Mouse (Mus musculus): ENCODE results near the gene Gprc5b.

Gene Gprc5b

DNA sequence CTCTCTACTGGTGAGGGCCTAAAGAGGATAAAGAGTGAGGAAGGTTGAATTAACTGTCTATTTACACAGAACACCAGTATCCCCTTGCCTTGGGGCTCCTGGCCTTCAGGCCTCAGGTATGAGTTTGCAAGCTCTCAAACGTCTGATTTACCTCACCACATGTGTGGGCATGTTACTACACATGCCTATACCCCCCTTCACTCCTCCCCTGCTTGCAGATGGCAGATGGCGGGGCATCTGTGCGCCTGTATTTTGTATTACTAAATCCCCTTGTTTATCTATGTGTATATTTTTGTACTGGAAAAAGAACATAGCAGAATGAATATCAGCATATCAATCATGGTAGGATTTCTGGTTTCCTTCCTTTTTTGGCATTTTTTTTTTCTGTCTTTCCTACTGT, 52.7 kb downstream of the Gprc5b start:
- ChIA-PET POLR2A (interaction anchor here in 3 of 4 experiments (0.6 to 4.2 kb wide), 12 partner anchors 12 to 915 kb away, joined by 3 to 21 read pairs (median 3); partner anchors contain the start of gene Arl6ip1 (in 1 of the 3)), CTCF (interaction anchor here in 1 of 4 experiments (1.1 kb wide), 1 partner anchor 52 kb away, joined by 4 read pairs; the partner anchor contains the start of gene Gprc5b)

DNA sequence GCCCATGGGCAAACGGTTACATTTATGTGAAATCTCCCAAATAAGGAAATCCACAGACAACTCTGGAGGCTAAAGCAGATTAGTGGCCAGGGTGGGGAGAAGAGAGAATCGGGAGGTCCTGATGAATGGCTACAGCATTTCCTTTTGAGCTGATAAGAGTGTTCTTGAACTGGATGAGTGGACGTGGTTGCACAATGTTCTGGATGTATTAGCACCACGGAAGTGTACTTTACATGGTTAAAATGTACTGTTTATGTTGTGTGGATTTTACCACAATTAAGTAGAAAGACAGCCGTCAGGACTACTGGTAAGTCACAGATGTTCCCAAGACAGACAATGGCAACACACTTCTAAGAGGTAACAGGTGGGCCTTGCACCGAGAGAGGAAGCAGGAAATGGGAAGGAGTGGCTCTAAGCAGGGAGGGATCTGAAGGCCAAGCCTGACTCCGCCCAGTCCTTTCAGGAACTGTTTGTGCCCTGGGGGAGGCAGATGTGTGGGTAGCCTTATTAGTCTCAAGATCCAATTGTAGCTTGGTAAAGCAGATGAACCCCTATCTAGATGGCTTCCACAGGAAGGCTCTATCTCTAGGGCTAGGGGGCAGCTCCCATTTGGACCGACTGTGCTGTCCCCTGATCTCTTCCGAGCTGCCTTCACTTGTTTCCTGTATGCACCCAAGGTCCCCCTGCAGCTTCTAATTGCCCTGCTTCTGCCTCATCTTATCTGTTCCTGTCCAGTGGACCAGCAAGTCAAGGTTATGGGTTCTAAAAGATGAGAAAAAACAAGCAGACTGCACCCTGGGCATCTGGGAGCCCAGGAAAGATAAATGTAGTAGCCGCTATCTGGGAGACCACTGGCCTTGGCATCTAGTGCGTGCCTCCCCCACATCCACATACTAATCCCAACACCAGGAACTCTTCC, 57.3 kb downstream of the Gprc5b start:
- CTCF ChIA-PET: no interaction called here
- POLR2A ChIA-PET: interaction anchor here in 3 of 4 experiments (0.5 to 1.3 kb wide), 3 partner anchors 39 to 163 kb away, joined by 3 read pairs; no protein-coding TSS in a partner anchor

DNA sequence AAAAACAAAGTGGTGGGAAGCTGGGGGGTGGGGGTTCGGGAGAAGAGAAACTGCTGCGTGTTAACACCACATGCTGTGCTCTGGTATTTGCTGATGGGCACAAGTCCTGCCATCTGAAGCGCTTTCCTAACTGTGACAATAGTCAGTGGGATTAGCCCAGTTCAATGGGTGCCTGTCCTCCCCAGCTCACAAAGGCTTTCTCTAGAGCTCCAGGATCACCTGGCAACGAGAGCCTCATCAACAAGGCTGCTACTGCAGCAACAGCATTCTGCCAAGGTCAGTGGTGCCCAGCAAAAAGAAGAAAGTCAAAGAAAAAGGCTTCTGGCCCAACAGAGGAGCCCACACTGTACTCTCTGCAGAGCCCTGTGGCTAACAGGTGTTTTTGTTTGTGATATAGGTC, 58.2 kb downstream of the Gprc5b start:
- ChIA-PET CTCF (interaction anchor here in 1 of 4 experiments (0.9 kb wide), 1 partner anchor 60 kb away, joined by 3 read pairs; no protein-coding TSS in a partner anchor), POLR2A (interaction anchor here in 1 of 4 experiments (1.3 kb wide), 1 partner anchor 40 kb away, joined by 3 read pairs; no protein-coding TSS in a partner anchor)

DNA sequence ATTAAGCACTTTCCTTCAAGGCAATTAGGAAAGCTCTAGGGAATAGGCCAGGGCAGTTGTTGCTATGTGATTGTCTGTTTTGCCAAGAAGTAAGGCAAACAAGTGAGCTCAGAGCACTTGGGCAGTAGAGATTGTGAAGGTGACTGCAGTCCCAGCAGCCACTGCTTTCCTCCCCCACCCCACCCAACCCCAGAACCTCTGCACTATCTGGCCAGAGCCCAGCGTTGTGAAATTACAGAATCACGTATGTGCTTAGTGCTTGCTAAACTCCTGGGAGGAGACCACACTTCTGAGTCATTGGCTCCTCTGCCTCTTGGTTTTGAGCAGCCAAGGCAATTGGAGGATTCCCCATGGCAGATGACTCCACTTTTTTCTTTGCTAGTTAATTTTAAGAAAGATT, 59.7 kb downstream of the Gprc5b start:
- CTCF ChIA-PET: no interaction called here
- POLR2A ChIA-PET: no interaction called here

DNA sequence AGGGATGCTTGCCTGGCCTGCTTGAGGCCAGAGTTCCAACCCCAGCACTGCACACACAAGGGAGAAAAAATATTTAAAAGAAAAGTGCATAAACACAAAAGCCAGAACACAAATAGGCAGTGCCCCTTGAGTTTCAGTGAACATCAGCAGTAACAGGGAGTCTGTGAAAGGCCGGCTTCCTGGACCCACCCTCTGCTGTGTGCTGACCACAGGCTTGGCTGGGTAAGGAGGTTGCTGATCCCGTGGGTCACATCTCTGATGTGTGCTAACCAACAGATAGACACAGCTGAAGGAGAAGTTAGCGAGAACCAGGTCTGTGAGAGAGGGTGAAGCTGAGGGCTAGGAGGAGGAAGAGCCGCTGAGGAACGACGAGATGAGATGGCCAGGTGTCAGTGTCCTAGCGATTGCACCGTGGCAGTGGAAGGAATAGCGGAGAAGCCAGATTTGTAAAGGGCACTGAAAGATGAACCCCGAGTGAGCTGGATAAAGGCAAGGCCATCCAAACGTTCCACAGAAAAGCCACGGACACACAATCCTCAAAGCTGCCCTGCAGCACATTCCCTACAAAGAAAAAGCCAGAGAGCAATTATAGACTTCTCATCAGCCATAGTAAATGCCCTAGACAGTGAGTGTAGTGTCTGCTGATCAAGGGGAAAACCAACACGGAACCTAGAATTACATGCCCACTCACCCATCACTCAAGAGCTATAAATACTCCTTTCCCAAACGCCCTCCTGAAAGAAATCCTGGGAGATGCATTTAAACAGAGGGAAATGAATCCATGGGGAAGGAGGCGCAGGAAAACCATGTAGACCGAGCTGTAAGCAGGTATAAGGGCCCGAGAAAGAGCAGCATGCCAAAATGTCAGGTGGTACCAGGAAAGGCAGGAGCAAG, 63.3 kb downstream of the Gprc5b start:
- POLR2A ChIA-PET: interaction anchor here in 1 of 4 experiments (0.6 kb wide), 1 partner anchor 108 kb away, joined by 3 read pairs; no protein-coding TSS in a partner anchor
- CTCF ChIA-PET: no interaction called here

DNA sequence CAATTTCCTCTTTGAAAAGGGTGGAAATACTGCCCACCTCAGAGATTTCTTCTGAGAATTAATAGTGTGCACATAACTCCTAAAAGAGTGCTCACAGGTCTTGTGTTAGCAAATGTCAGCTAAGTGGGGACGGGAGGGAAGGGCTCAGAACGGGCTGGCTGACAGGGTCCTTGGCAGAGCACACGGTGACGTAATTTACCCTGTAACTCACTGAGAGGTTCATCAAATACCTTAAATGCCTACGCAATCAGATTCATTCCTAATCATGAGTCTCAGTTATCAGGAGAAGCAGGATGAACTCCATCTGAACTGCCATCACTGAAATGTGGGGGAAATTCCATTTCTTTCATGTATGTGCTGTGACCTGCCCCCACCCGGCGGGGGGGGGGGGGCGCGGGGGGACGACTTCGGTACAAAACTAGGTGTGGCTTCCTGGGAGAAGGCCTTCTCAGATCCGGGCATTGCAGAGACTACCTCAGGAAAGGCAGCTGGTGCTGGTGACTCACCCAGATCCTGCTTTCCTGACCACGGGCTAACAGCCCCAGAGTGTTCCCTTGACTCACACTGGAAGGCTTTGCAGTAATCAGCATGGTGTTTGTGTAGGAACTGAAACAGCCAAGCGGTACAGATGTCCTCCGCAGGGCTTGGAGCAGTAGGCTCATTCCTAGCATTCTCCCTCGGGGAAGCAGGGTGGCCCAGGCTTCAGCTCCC, 65.3 kb downstream of the Gprc5b start:
- CTCF ChIA-PET: interaction anchor here in 1 of 4 experiments (0.5 to 1.5 kb wide), 3 partner anchors 34 to 66 kb away, joined by 3 read pairs; no protein-coding TSS in a partner anchor
- POLR2A ChIA-PET: interaction anchor here in 2 of 4 experiments (0.6 to 1.3 kb wide), 4 partner anchors 11 to 30 kb away, joined by 3 to 5 read pairs (median 3); no protein-coding TSS in a partner anchor

DNA sequence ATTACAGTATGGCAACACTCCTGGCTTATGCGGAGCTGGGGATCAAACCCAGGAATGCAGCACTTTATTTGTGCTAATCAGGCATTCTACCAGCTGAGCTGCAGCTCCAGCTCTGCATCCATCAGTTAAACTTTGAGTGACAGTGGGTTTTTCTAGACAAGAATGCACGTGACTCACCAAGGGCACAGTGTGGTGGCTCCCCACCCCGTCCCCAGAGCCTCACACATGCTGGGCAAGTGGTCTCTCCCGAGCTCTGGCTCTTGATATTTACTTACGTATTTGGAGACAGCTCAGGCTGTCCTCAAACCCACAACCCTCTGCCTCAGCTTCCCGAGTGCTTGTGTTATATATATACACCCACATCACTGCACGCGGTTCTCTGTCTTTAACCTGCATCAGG, 66.1 kb downstream of the Gprc5b start:
- CTCF ChIA-PET: interaction anchor here in 3 of 4 experiments (0.7 to 1.5 kb wide), 4 partner anchors 9 to 82 kb away, joined by 3 to 8 read pairs (median 3); no protein-coding TSS in a partner anchor
- POLR2A ChIA-PET: interaction anchor here in 2 of 4 experiments (0.9 to 1.1 kb wide), 2 partner anchors 12 to 16 kb away, joined by 3 to 4 read pairs; no protein-coding TSS in a partner anchor

DNA sequence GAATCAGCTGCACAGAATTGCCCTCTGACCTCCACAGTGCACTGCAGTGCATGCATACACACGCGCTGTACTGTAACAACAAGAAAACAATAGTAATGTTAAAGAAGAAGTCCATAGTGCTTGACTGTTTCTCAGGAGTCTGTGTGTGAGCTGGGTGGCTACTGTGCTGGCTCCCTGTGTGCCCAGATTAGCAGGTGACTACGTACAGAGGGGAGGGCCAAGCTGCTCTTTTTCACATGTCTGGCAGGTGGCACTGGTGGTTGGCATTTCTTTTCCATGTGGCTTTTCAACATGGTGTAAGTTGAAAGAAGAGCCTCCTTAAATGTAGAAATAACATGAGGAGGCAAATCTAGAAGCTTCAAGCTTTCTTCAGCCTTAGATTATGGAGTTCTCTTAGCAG, 66.7 kb downstream of the Gprc5b start:
- POLR2A ChIA-PET: interaction anchor here in 1 of 4 experiments (0.7 to 1.1 kb wide), 2 partner anchors 11 to 86 kb away, joined by 3 to 4 read pairs; no protein-coding TSS in a partner anchor
- CTCF ChIA-PET: interaction anchor here in 2 of 4 experiments (0.9 to 1.5 kb wide), 3 partner anchors 48 to 83 kb away, joined by 3 to 8 read pairs (median 3); no protein-coding TSS in a partner anchor

DNA sequence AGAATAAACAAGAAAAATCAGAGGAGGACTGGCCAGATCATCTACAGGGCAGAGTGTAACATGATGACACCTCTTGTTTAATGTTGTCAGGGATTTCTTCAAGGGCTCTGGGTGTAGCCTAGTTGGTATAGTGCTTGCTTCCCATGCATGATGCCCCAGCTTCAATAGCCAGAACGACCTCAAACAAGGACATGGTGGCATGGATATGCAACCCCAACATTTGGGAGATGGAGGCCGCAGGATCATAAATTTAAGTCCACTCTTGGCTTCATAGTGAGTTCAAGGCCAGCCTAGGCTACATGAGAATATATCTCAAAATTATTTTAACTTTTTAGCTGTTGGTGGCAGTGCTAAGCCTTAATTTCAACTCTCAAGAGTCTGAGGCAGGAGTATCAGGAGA, 67.7 kb downstream of the Gprc5b start:
- ChIA-PET POLR2A (interaction anchor here in 2 of 4 experiments (0.6 kb wide), 2 partner anchors 11 to 37 kb away, joined by 3 to 4 read pairs; no protein-coding TSS in a partner anchor), CTCF (no interaction called here)

DNA sequence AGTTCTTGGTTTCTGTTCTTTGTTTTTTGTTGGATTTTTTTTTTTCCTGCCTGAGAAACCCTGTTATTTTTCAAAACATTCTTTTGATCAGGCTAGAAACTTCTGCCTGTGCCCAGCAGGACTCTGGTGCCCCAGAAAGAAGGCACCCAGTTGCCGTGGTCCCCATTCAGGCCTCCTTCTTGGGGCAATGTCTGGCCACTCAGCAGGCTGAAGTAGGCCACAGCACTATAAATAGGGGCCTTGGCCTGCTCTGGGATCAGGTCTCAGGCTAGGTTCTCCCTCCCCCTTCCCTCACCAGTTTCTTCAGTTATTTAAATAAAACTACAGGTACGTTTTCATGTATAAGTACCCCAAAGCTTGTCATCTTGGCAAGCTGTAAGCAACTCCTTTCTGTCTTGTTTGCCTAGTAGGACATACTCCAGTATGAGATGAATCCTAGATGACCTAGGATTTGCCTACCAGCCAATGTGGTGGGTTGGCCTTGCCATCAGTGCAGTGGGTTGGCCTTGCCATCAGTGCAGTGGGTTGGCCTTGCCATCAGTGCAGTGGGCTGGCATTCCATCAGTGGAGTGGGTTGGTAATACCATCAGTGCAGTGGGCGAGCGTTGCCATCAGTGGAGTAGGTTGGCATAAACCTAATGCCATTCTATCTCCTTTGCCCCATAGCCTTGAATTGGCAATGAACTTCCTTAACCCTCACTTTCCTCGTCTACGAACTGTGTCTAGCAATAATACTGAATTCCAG, 68.3 kb downstream of the Gprc5b start:
- ChIA-PET POLR2A (no interaction called here), CTCF (no interaction called here)

DNA sequence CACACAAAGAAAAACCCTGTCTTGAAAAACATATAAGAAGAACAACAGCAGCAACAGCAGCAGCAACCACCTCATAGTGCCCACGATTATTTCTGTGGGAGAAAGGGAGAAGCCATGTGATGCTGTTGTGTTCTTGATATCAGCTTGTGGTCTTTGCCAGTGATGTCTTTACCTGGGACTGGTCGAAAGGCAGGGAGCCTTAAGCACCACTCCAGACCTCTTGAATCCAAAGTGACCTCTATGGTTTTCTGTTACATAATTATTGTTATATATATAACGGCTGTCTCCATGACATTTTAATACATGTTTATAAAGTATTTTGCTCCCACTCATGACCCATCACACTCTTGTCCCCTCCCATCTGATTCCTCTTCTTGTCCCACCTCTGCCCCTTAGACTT, 69.5 kb downstream of the Gprc5b start:
- ChIA-PET CTCF (no interaction called here), POLR2A (no interaction called here)

DNA sequence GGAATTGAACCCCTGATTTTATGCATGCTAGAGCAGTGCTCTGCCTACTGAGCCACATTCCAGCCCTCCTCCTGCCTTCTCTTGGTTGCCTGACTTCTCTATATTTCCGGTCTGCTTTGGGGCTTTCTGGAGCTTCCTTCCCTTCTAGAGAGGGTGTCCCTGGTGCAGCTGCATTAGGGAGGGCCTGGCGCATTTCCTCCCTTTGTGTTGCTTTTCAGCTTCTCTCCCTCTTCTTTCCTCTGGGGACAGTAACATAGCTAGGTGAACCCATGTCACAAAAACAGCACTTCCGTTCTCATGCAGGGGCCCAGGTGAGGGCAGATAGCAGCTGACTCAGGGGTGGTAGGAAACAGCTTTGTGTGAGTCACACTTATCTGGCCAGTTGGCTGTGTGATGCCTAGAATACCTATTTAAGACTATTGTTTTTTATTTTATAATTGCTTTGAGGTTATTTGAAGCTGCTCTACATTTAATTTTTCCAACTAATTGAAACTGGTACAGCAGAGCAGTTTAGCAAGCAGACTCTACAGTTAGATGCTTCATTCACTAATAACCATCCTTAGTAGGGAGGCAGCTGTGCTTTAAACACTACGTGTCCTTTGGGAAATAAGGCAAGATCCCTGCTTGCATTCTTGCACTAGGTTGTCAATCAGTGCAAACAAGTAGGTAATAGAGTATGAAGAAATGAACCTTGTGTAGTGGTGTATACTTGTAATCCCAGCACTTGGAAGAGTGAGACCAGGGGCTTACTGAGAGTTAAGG, 72.4 kb downstream of the Gprc5b start:
- ChIA-PET CTCF (interaction anchor here in 1 of 4 experiments (0.7 kb wide), 1 partner anchor 263 kb away, joined by 3 read pairs; no protein-coding TSS in a partner anchor), POLR2A (interaction anchor here in 1 of 4 experiments (0.6 to 0.8 kb wide), 2 partner anchors 15 to 65 kb away, joined by 3 read pairs; no protein-coding TSS in a partner anchor)

All from embryonic stem cell, embryonic (primary cell).